In the genomic region with DNA sequence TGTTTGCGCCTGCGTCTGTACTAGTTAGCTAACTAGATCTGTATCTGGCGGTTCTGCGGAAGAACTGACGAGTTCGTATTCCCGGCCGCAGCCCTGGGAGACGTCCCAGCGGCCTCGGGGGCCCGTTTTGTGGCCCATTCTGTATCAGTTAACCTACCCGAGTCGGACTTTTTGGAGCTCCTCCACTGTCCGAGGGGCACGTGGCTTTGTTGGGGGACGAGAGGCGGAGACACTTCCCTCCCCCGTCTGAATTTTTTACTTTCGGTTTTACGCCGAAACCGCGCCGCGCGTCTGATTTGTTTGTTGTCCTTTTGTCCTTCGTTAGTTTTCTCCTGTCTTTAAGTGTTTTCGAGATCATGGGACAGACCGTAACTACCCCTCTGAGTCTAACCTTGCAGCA, we compare ENCODE assay signal across 9 mouse cellular contexts. TPM values are rescaled to one million over a fixed set of nuclear protein-coding genes. Genes with fewer than 3 reads are reported as not detected.
DNase-seq lines count a peak whose midpoint lies in the region; ATAC-seq and TF ChIP-seq lines count a peak whose summit lies in the region.
"Not testable (repeated sequence)": the region's sequence is repeated elsewhere in the genome, so short reads cannot be mapped to it uniquely, and the experiment has no call there.
"Had no signal": no experiment of that assay in that cellular context is flagged by ENCODE, and none has a peak within 500 bp of the region (broad histone marks: within the 10 kb centered on the region; RNA-seq: fewer than 3 reads in every experiment).

No protein-coding gene starts in this region.

- H3K4me3 ChIP-seq in heart, embryonic 13.5 days: peak overlapping the region; percentile 63
- peak overlapping the region; percentile 59 for H3K4me3 ChIP-seq in kidney, adult 2 months (ENCODE audit: insufficient read depth, low read depth, low read length)
- peak overlapping the region; percentile 47 for H3K4me3 ChIP-seq in limb, embryonic 14.5 days (replicated peaks; ENCODE audit: low read length)
- H3K4me3 ChIP-seq in midbrain, embryonic 11.5 days (ENCODE audit: low read depth, low read length): peak overlapping the region; percentile 40

- not testable (repeated sequence) for H3K9me3 ChIP-seq in heart, embryonic 13.5 days; limb, embryonic 14.5 days (ENCODE audit: control insufficient read depth, low read length); midbrain, embryonic 11.5 days (ENCODE audit: control insufficient read depth, low read length)

- H3K4me2 ChIP-seq in heart, embryonic 13.5 days: peak overlapping the region; percentile 68
- H3K4me2 ChIP-seq in limb, embryonic 14.5 days (replicated peaks; ENCODE audit: low read depth, low read length, severe bottlenecking): peak overlapping the region; percentile 43
- peak overlapping the region; percentile 53 for H3K4me2 ChIP-seq in midbrain, embryonic 11.5 days

- not testable (repeated sequence) for H3K27me3 ChIP-seq in heart, embryonic 13.5 days (replicated peaks); kidney, adult 2 months (replicated peaks; ENCODE audit: control insufficient read depth, insufficient read depth, low read length); limb, embryonic 14.5 days (ENCODE audit: control insufficient read depth, insufficient read depth, low read length); midbrain, embryonic 11.5 days (ENCODE audit: control insufficient read depth, insufficient read depth, low read length)

- not testable (repeated sequence) for H3K36me3 ChIP-seq in heart, embryonic 13.5 days; kidney, adult 2 months (ENCODE audit: control insufficient read depth, insufficient read depth, low read length); limb, embryonic 14.5 days (ENCODE audit: control insufficient read depth, insufficient read depth, low read length); midbrain, embryonic 11.5 days (ENCODE audit: control insufficient read depth, insufficient read depth, low read length)

- not testable (repeated sequence) for H3K27ac ChIP-seq in heart, embryonic 13.5 days (replicated peaks); limb, embryonic 14.5 days (replicated peaks; ENCODE audit: low read depth, low read length); midbrain, embryonic 11.5 days (ENCODE audit: low read depth, low read length)
- peak overlapping the region; percentile 55 for H3K27ac ChIP-seq in kidney, adult 2 months (ENCODE audit: insufficient read depth, low read depth, low read length)

- peak overlapping the region; percentile 82 for H3K9ac ChIP-seq in heart, embryonic 13.5 days
- peak overlapping the region; percentile 47 for H3K9ac ChIP-seq in limb, embryonic 14.5 days (ENCODE audit: low read depth, low read length, severe bottlenecking)
- H3K9ac ChIP-seq in midbrain, embryonic 11.5 days (ENCODE audit: low read length): not testable (repeated sequence)

- H3K4me1 ChIP-seq in heart, embryonic 13.5 days: peaks cover 32% of the 10 kb centered on the region
- peaks cover 14% of the 10 kb centered on the region for H3K4me1 ChIP-seq in kidney, adult 2 months (ENCODE audit: control insufficient read depth, insufficient read depth, low read length)
- H3K4me1 ChIP-seq in limb, embryonic 14.5 days (ENCODE audit: control insufficient read depth, insufficient read depth, low read length); midbrain, embryonic 11.5 days (ENCODE audit: control insufficient read depth, insufficient read depth, low read length): not testable (repeated sequence)

- not testable (repeated sequence) for TF ChIP-seq CTCF in kidney, adult 2 months (conservative IDR thresholded peaks at IDR 0.05; ENCODE audit: insufficient read depth, insufficient read length, low read depth, low read length)

- ATAC-seq in erythroblast, adult 5-6 weeks (replicated peaks; ENCODE audit: low FRiP score, poor library complexity, severe bottlenecking): 0 out of 2 replicates have a peak, but pooled peaks have one; percentile 66
- ATAC-seq in heart, embryonic 13.5 days (ENCODE audit: extremely low read depth, insufficient number of reproducible peaks, low FRiP score, low TSS enrichment); limb, embryonic 14.5 days (ENCODE audit: low FRiP score, low read depth); midbrain, embryonic 11.5 days (ENCODE audit: low FRiP score): not testable (repeated sequence)

- 6% methylated on average over 30 of the region's 30 CpGs for WGBS in heart, embryonic 13.5 days
- 4% methylated on average over 30 of the region's 30 CpGs for WGBS in kidney, adult 2 months
- WGBS in limb, embryonic 14.5 days: under 1% methylated on average over 27 of the region's 30 CpGs
- WGBS in midbrain, embryonic 11.5 days: 13% methylated on average over 27 of the region's 30 CpGs

- not testable (repeated sequence) for TF ChIP-seq POLR2A in kidney, adult 2 months (IDR thresholded peaks at IDR 0.05; ENCODE audit: low read depth, low read length); limb, embryonic 14.5 days (IDR thresholded peaks at IDR 0.05; ENCODE audit: borderline replicate concordance, extremely low read depth, insufficient read depth, insufficient read length)

- peak; percentile 37 for DNase-seq in brain, adult 2 months (ENCODE audit: low read depth, low spot score)
- DNase-seq in kidney, adult 2 months: peak; percentile 66
- DNase-seq in limb, embryonic 14.5 days (ENCODE audit: low spot score): not testable (repeated sequence)
- peak; percentile 93 for DNase-seq in midbrain, embryonic 11.5 days (ENCODE audit: low spot score, missing footprints)
- peak; percentile 42 to 49 for DNase-seq in spleen, adult 18-20 months

RNA-seq across cellular contexts. Expression of gene Cep85, which starts 26.8 kb away (rescaled TPM):
- total RNA-seq in erythroblast, adult 5-6 weeks (2015; ENCODE audit: low replicate concordance): 20.3 and 29.2 TPM in 2 replicates
- total RNA-seq in erythroblast, adult 5-6 weeks (2017; ENCODE audit: low replicate concordance): 50.7 and 68.1 TPM in 2 replicates
- 25.8 and 28.3 TPM in 2 replicates for polyA plus RNA-seq in heart, embryonic 13.5 days (2015; fragmentation: Nextera tagmentation; extraction: Ambion mirVana)
- 28.3 and 38.9 TPM in 2 replicates for polyA plus RNA-seq in kidney, adult 2 months (2012; rRNA removed)
- 22.4 and 32.2 TPM in 2 replicates for polyA plus RNA-seq in limb, embryonic 14.5 days (2012; rRNA removed)
- polyA plus RNA-seq in limb, embryonic 14.5 days (2014; fragmentation: Nextera tagmentation; extraction: Ambion mirVana): 40.3 and 46.5 TPM in 2 replicates
- 26.6 and 27.1 TPM in 2 replicates for polyA plus RNA-seq in midbrain, embryonic 11.5 days (2014; fragmentation: Nextera tagmentation; extraction: Ambion mirVana)

RNA-seq across cellular contexts. Expression of gene Sh3bgrl3, which starts 31.5 kb away (rescaled TPM):
- 231 and 242 TPM in 2 replicates for total RNA-seq in erythroblast, adult 5-6 weeks (2015; ENCODE audit: low replicate concordance)
- total RNA-seq in erythroblast, adult 5-6 weeks (2017; ENCODE audit: low replicate concordance): 56.2 and 119 TPM in 2 replicates
- polyA plus RNA-seq in heart, embryonic 13.5 days (2015; fragmentation: Nextera tagmentation; extraction: Ambion mirVana): 198 and 202 TPM in 2 replicates
- 262 and 323 TPM in 2 replicates for polyA plus RNA-seq in kidney, adult 2 months (2012; rRNA removed)
- 325 and 365 TPM in 2 replicates for polyA plus RNA-seq in limb, embryonic 14.5 days (2012; rRNA removed)
- polyA plus RNA-seq in limb, embryonic 14.5 days (2014; fragmentation: Nextera tagmentation; extraction: Ambion mirVana): 532 and 538 TPM in 2 replicates
- polyA plus RNA-seq in midbrain, embryonic 11.5 days (2014; fragmentation: Nextera tagmentation; extraction: Ambion mirVana): 308 and 312 TPM in 2 replicates

RNA-seq across cellular contexts. Expression of gene Gm7534, which starts 42.7 kb away (rescaled TPM):
- not detected in 2 replicates for total RNA-seq in erythroblast, adult 5-6 weeks (2015; ENCODE audit: low replicate concordance)
- not detected in 2 replicates for total RNA-seq in erythroblast, adult 5-6 weeks (2017; ENCODE audit: low replicate concordance)
- polyA plus RNA-seq in heart, embryonic 13.5 days (2015; fragmentation: Nextera tagmentation; extraction: Ambion mirVana): not detected in 2 replicates
- not detected in 2 replicates for polyA plus RNA-seq in kidney, adult 2 months (2012; rRNA removed)
- not detected in 2 replicates for polyA plus RNA-seq in limb, embryonic 14.5 days (2012; rRNA removed)
- polyA plus RNA-seq in limb, embryonic 14.5 days (2014; fragmentation: Nextera tagmentation; extraction: Ambion mirVana): not detected in 2 replicates
- not detected in 2 replicates for polyA plus RNA-seq in midbrain, embryonic 11.5 days (2014; fragmentation: Nextera tagmentation; extraction: Ambion mirVana)
- total RNA-seq: megakaryocyte-erythroid progenitor cell, adult 5-6 weeks had no signal
- polyA plus RNA-seq: frontal cortex, adult 2 months had no signal

RNA-seq across cellular contexts. Expression of gene Ubxn11, which starts 57.7 kb away (rescaled TPM):
- total RNA-seq in erythroblast, adult 5-6 weeks (2015; ENCODE audit: low replicate concordance): 0.84 TPM in 1 of 2 replicates, not detected in the other
- 2.4 TPM in 1 of 2 replicates, not detected in the other for total RNA-seq in erythroblast, adult 5-6 weeks (2017; ENCODE audit: low replicate concordance)
- polyA plus RNA-seq in heart, embryonic 13.5 days (2015; fragmentation: Nextera tagmentation; extraction: Ambion mirVana): 1.7 and 2.1 TPM in 2 replicates
- polyA plus RNA-seq in kidney, adult 2 months (2012; rRNA removed): 5.6 and 5.9 TPM in 2 replicates
- 21.9 and 24.1 TPM in 2 replicates for polyA plus RNA-seq in limb, embryonic 14.5 days (2012; rRNA removed)
- polyA plus RNA-seq in limb, embryonic 14.5 days (2014; fragmentation: Nextera tagmentation; extraction: Ambion mirVana): 7.6 and 12.0 TPM in 2 replicates
- 3.0 and 4.7 TPM in 2 replicates for polyA plus RNA-seq in midbrain, embryonic 11.5 days (2014; fragmentation: Nextera tagmentation; extraction: Ambion mirVana)
